Mouse (Mus musculus): ENCODE data around the gene Cdkn2d. TPM values are rescaled to one million over a fixed set of nuclear protein-coding genes. Genes with fewer than 3 reads are reported as not detected.
"Not testable (repeated sequence)": the region's sequence is repeated elsewhere in the genome, so short reads cannot be mapped to it uniquely, and the experiment has no call there.

Gene Cdkn2d
- polyA plus RNA-seq, 1 experiment from 2014 or later: 48.1 TPM

DNA sequence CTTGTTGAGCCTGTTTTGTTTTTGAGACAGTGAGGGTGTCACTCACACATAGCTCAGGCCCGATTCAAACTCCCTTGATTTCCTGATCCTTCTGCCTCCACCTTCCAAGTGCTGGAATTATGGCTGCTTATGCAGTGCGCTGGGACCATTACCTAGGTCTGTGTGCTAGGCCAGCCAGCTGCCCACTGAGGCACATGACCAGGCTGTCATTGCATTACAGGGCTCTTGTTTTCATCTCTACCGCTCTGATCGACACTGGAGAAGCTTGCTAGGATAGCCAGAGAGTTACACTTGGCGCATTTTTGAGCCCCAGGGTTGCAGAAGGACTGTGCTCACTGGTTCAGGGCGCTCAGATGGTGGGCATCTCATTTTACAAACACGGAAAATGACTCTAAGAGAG, 20.5 kb upstream of the Cdkn2d start:
- Histone ChIP-seq H3K9ac (peak overlapping the region; percentile 43), H3K4me2 (peak overlapping the region; percentile 42), H3K36me3 (ENCODE audit: insufficient read depth) (no peaks in the 10 kb centered on the region), H3K9me3 (ENCODE audit: low read depth, low read length) (no peaks in the 10 kb centered on the region), H3K27me3 (ENCODE audit: insufficient read depth, low read length) (peaks cover 14% of the 10 kb centered on the region), H3K27ac (ENCODE audit: low read depth) (no peak overlapping the region), H3K4me1 (ENCODE audit: insufficient read depth) (no peaks in the 10 kb centered on the region), H3K4me3 (ENCODE audit: low read depth, low read length) (peak overlapping the region; percentile 43)
- TF ChIP-seq CTCF (IDR thresholded peaks at IDR 0.05; ENCODE audit: low read depth): no peak
- ATAC-seq (ENCODE audit: insufficient read depth): 0 out of 2 replicates have a peak, but pooled peaks have one; percentile 18
- no peak for DNase-seq
- 23% methylated on average over 7 of the region's 7 CpGs for WGBS

DNA sequence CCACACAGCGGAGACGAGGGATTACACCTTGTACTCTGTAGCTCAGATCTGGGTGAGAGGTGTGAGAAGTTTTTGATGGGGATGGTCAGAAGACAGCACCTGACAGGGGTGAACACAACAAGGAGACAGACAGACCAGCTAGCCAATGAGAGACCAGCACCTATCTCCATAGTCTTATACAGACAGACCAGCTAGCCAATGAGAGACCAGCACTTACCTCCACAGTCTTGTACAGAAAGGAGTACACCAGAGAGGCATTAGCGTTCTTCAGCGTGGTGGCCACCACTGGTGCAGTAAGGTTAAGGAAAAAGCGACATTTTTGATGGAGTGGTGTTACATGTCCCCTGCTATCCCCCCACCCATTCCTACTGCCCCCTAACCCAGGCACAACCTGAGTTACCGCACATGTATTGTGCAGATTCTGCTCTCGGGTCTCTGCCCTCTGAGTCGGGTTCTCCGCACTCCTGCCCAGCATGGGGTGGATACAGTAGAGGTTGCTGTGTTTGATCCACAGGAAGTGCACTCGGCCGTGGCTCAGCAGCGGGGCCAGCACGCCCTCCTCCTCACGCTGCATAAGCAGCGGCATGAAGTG, 18.0 kb upstream of the Cdkn2d start:
- H3K9ac ChIP-seq: no peak overlapping the region
- peaks cover 14% of the 10 kb centered on the region for H3K27me3 ChIP-seq (ENCODE audit: insufficient read depth, low read length)
- no peaks in the 10 kb centered on the region for H3K4me1 ChIP-seq (ENCODE audit: insufficient read depth)
- H3K4me2 ChIP-seq: no peak overlapping the region
- ATAC-seq (ENCODE audit: insufficient read depth) (no peak), DNase-seq (no peak)
- no peaks in the 10 kb centered on the region for H3K36me3 ChIP-seq (ENCODE audit: insufficient read depth)
- no peak overlapping the region for H3K27ac ChIP-seq (ENCODE audit: low read depth)
- TF ChIP-seq CTCF (IDR thresholded peaks at IDR 0.05; ENCODE audit: low read depth): no peak
- H3K4me3 ChIP-seq (ENCODE audit: low read depth, low read length): no peak overlapping the region
- H3K9me3 ChIP-seq (ENCODE audit: low read depth, low read length): no peaks in the 10 kb centered on the region
- 58% methylated on average over 15 of the region's 15 CpGs for WGBS

- Histone ChIP-seq H3K9ac (no peak overlapping the region), H3K36me3 (ENCODE audit: insufficient read depth) (0 out of 2 replicates have a peak, but pooled peaks cover 6% of the 10 kb centered on the region), H3K9me3 (ENCODE audit: low read depth, low read length) (no peaks in the 10 kb centered on the region), H3K4me2 (no peak overlapping the region), H3K4me3 (ENCODE audit: low read depth, low read length) (no peak overlapping the region), H3K27me3 (ENCODE audit: insufficient read depth, low read length) (no peaks in the 10 kb centered on the region), H3K4me1 (ENCODE audit: insufficient read depth) (no peaks in the 10 kb centered on the region), H3K27ac (ENCODE audit: low read depth) (no peak overlapping the region)
- WGBS: 76% methylated on average over 7 of the region's 7 CpGs
- DNase-seq: no peak
- TF ChIP-seq CTCF (IDR thresholded peaks at IDR 0.05; ENCODE audit: low read depth): no peak
- no peak for ATAC-seq (ENCODE audit: insufficient read depth)
These were observed 13.9 kb upstream of the Cdkn2d start for GRCm38 (mm10) chr9:21305065-21305464.

DNA sequence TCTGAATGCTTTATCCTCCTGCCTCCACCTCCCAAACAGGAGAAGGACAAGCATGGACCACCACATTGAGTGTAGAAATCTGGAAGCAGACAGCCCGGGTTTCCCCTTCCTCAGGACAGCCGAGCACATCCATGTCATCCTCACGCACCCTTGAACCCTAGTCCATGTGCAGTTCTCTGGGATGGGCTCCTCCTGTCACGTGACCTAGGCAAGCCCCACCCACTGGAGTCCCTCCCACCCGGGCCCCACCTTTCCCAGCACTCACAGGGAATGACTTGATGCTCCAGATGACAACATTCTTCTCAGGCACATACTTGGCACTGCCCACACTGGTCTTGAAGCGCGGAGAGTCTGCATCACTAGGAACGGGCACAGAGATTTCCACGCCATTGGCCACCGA, 7.8 kb upstream of the Cdkn2d start:
- DNase-seq (no peak), ATAC-seq (ENCODE audit: insufficient read depth) (no peak)
- WGBS: 81% methylated on average over 10 of the region's 10 CpGs
- Histone ChIP-seq H3K4me2 (no peak overlapping the region), H3K27ac (ENCODE audit: low read depth) (no peak overlapping the region), H3K9me3 (ENCODE audit: low read depth, low read length) (no peaks in the 10 kb centered on the region), H3K36me3 (ENCODE audit: insufficient read depth) (0 out of 2 replicates have a peak, but pooled peaks cover 6% of the 10 kb centered on the region), H3K27me3 (ENCODE audit: insufficient read depth, low read length) (no peaks in the 10 kb centered on the region), H3K4me1 (ENCODE audit: insufficient read depth) (no peaks in the 10 kb centered on the region), H3K4me3 (ENCODE audit: low read depth, low read length) (no peak overlapping the region), H3K9ac (no peak overlapping the region)
- TF ChIP-seq CTCF (IDR thresholded peaks at IDR 0.05; ENCODE audit: low read depth): no peak

- WGBS: 87% methylated on average over 3 of the region's 3 CpGs
These were observed 1.1 kb upstream of the Cdkn2d start for GRCm38 (mm10) chr9:21292271-21292670.

DNA sequence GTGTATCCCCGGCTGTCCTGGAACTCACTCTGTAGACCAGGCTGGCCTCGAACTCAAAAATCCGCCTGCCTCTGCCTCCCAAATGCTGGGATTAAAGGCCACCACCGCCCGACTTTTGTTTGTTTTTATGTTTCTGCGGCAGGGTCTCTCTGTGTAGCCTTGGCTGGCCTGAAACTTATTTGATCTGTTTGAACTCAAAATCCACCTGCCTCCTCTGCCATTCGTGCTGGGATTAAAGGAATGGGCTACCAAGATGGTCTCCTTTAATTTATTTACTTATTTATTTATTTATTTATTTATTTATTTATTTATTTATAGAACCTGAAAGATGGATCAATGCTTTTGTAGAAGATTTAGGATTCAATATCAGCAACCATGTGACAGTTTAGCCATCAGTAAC, 661 bp upstream of the Cdkn2d start:
- not testable (repeated sequence) for H3K9me3 ChIP-seq (ENCODE audit: low read depth, low read length); H3K36me3 ChIP-seq (ENCODE audit: insufficient read depth); ATAC-seq (ENCODE audit: insufficient read depth); DNase-seq; H3K27me3 ChIP-seq (ENCODE audit: insufficient read depth, low read length)
- peak overlapping the region; percentile 91 for H3K27ac ChIP-seq (ENCODE audit: low read depth)
- peak overlapping the region; percentile 59 for H3K4me2 ChIP-seq
- H3K4me3 ChIP-seq (ENCODE audit: low read depth, low read length): peak overlapping the region; percentile 61
- H3K4me1 ChIP-seq (ENCODE audit: insufficient read depth): peaks cover 15% of the 10 kb centered on the region; the same call in 1 of the 2 replicates
- WGBS: 10% methylated on average over 7 of the region's 7 CpGs
- peak overlapping the region; percentile 53 for H3K9ac ChIP-seq

More at GRCm38 (mm10) chr9:21292271-21292670, 1.1 kb upstream of the Cdkn2d start:
- no peaks in the 10 kb centered on the region for H3K36me3 ChIP-seq (ENCODE audit: insufficient read depth)
- H3K9ac ChIP-seq: no peak overlapping the region
- H3K27me3 ChIP-seq (ENCODE audit: insufficient read depth, low read length): no peaks in the 10 kb centered on the region
- DNase-seq: no peak
- no peaks in the 10 kb centered on the region for H3K9me3 ChIP-seq (ENCODE audit: low read depth, low read length)
- H3K27ac ChIP-seq (ENCODE audit: low read depth): no peak overlapping the region
- no peak for TF ChIP-seq CTCF (IDR thresholded peaks at IDR 0.05; ENCODE audit: low read depth)
- H3K4me1 ChIP-seq (ENCODE audit: insufficient read depth): peaks cover 12% of the 10 kb centered on the region; the same call in 1 of the 2 replicates
- ATAC-seq (ENCODE audit: insufficient read depth): no peak
- H3K4me3 ChIP-seq (ENCODE audit: low read depth, low read length): no peak overlapping the region
- peak overlapping the region; percentile 59 for H3K4me2 ChIP-seq

GRCm38 (mm10) chr9:21290589-21290988, 618 bp downstream of the Cdkn2d start:
- no peak for TF ChIP-seq CTCF (IDR thresholded peaks at IDR 0.05; ENCODE audit: low read depth)
- Histone ChIP-seq H3K4me1 (ENCODE audit: insufficient read depth) (peaks cover 21% of the 10 kb centered on the region; the same call in 1 of the 2 replicates), H3K36me3 (ENCODE audit: insufficient read depth) (no peaks in the 10 kb centered on the region), H3K9me3 (ENCODE audit: low read depth, low read length) (no peaks in the 10 kb centered on the region), H3K9ac (peak overlapping the region; percentile 71), H3K27ac (ENCODE audit: low read depth) (peak overlapping the region; percentile 78), H3K27me3 (ENCODE audit: insufficient read depth, low read length) (no peaks in the 10 kb centered on the region), H3K4me3 (ENCODE audit: low read depth, low read length) (peak overlapping the region; percentile 61), H3K4me2 (peak overlapping the region; percentile 75)
- ATAC-seq (ENCODE audit: insufficient read depth): no peak
- under 1% methylated on average over 20 of the region's 20 CpGs for WGBS
- no peak for DNase-seq
